Comparison of ENCODE assay signal across 23 mouse cellular contexts in the genomic region with DNA sequence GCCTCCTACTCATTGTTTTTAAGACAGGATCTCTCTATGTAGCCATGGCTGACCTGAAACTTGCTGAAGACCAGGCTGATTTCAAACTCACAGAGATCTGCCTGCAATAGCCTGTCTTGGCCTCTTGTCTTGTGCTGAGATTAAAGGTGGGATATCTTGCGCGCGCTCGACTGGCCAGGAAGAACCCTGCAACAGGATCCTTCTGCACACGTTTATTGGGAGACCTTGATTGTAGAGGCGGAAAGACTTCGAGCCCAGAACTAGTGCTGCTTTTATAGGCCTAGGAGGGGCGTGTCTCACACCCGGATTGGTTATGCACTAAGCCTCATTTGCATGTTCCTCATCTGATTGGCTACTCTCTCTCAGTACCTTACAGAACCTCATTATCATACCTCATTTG. TPM values are rescaled to one million over a fixed set of nuclear protein-coding genes. Genes with fewer than 3 reads are reported as not detected.
"Had no signal": no experiment of that assay in that cellular context is flagged by ENCODE, and none has a peak within 500 bp of the region (broad histone marks: within the 10 kb centered on the region; RNA-seq: fewer than 3 reads in every experiment).

No protein-coding gene starts in this region.

RNA-seq across cellular contexts. Expression of a gene that starts 35.1 kb away (rescaled TPM):
- total RNA-seq: gastrocnemius, adult 8-10 months; layer of hippocampus, postnatal 36 days; left cerebral cortex, adult 18-20 months; left cerebral cortex, postnatal 25 days had no signal
- polyA plus RNA-seq: heart, embryonic 10.5 days; heart, embryonic 12.5 days; heart, embryonic 14.5 days; heart, embryonic 16.5 days; hindbrain, embryonic 10.5 days; hindbrain, embryonic 12.5 days; hindbrain, embryonic 14.5 days; hindbrain, embryonic 16.5 days; inflammation-experienced regulatory T-cells, adult 6 months; intestine, embryonic 16.5 days; kidney, adult 2 months; kidney, postnatal 0 days; large intestine, adult 2 months; limb, embryonic 11.5 days; limb, embryonic 13.5 days; limb, embryonic 15.5 days; liver, adult 2 months; liver, embryonic 12.5 days; liver, embryonic 14.5 days had no signal
